Mouse (Mus musculus) common myeloid progenitor, adult 5-6 weeks (primary cell): Measurements from ENCODE around the gene Rgl1. TPM values are rescaled to one million over a fixed set of nuclear protein-coding genes. Genes with fewer than 3 reads are reported as not detected.

Source experiments
- ATAC-seq: replicated peaks from 2 replicates; pipeline ENCODE4 v1.8.0; 2016; ENCODE audit warnings: low read depth, mild to moderate bottlenecking, moderate TSS enrichment, inconsistent platforms; ENCODE audit not compliant: poor library complexity, severe bottlenecking
- total RNA-seq: library from RNA; stranded (forward); fragments of 200-1000, 187-1606 nt; gene quantifications from 2 replicates; pipeline ENCODE4 v1.2.3, GENCODE M21; 2017

The Rgl1 gene
- total RNA-seq, 1 experiment from 2014 or later = 9.5 TPM

DNA sequence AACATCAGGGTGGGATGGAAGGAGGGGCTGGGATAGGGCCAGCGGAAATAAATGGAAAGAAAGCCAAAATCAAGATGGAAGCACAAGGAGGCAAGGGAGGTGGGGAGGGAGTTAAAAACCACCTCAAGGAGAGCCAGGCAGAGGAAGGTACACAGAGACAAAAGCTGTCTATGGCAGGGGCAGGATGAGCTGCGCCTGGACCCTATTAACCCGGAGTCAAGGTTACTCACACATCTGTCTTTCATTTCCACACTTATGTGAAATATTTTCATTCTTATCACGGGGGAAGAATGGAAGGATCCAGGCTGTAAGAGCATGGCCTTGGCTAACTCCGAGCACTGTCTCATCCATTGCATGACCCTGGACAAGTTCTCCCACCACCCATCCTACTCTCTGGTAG lies 202.9 kb downstream of the Rgl1 start:
- ATAC-seq = no peak

DNA sequence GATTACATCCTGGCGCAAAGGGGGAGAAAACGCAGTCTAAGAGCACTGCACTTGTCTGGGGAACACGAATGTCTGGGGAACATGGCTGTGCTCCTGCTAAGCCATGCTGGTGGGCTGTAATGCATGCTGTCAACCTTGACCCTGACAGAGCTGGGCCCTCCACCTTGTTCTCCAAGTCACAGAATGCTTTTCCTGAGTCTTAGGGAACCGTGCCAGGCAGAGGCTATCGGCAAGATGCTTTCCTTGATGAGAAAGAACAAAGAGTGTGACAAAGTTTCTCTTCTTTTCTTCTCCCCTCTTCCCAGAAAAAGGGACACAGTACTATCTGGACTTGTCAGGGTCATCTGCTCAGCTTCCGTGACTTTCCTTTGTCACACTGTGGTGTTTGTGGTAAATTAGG lies 203.3 kb downstream of the Rgl1 start:
- ATAC-seq = no peak

DNA sequence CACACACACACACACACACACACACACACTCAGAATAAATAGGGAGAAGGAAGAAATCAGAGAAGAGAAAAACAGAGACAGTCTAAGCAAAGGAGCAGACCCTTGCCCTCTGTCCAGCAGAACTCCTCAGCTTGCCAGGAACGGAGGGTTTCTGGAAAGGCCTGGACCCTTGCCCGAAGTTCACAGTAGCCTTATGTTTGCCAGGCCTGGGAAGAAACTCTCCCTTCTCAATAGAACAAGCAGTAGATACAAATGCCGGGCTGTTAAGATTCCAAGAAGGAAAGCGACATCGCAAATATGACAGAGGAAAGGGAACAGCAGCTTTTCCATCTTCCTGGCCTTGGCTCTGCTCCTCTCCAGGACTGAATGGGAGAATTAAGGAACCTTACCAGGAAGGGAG lies 205.7 kb downstream of the Rgl1 start:
- no peak for ATAC-seq

DNA sequence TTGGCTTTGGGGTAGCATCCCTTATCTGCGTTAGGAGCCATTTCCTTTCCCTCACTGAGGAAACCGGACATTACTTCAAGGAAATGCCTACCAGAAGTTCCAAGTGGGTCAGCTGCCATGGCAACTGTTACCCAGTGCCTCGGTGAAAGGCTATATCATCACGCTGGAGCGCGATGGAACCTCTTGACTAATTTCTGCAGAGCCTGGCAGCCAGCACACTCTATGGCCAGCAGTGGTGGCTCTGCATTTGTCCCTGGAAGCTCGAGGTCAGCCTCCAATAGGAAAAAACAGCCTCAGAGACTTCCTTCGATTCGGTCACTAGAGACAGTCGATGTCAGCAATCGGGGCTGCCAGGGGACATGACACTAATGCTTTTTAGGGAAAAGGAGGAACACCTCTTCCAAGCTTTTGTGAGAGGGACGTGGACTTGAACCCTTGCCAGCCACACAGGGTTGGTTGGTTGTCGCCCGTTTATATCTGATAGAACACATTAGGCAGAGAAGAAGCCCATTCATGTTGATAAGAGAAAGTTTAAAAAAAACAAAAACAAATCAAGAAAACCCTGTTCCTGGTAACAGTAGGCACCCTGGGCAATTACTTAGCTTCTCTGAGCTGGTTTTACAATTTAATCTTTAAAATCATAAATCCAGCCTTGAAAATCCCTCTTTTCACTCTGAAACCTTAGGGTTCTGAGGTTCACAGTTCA lies 209.4 kb downstream of the Rgl1 start:
- no peak for ATAC-seq

DNA sequence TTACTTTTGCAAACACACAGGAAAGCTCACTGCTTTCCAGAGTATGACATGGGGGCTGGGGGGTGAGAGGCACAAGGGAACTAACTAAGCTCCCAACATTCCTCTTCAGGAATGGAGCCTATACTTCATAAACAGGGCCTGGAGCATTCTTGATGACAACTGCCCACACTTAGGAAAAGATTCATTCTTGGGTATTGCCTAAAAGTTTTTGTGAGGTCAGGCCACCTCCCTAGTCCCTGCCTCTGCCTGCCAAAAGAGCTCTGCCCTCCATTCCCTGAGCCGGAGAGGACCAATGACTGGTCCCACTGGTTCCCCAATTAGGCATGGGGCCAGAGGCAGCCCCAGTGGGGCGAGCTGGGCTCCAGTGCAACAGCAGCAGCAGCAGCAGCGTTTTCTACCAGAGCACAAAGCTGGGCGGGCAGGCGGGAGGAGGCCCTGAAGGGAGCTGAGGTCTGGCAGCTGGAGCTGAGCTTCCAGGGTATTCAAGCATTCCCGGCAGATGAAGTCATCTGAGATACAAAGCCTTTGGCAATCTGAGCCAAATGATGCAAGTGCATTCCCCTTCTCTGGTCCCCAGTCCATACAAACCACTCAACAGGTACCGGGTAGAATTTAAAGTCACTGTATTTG lies 210.1 kb downstream of the Rgl1 start:
- ATAC-seq = no peak

DNA sequence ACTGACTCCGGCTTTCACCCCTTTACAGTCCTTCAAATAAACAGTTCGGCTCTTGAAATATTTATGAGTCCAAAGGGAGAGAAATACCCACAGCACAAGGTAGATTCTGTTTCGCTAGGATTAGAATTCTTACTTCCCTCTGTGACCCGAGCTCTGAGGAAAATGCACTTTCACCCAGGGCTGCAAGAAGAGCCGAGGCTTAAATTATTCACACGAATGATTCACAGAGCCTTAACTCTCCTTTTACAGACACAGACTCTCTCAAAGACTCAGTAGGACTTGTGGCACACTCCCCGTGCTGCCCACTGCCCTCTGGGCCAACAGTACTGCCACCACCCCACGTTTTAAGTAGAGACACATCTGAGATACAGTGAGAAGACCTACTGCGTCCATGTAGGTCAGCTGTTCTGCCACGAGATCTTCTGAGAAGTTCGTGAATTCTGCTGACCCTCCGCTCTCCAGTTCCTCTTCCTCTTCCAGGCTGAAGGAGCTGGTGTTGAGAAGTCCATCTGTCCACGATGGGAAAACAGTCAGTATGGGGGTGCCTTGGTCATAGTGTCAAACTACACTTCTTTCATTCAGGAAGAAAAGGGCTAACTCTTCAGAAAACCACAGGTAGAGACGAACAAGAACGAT lies 212.1 kb downstream of the Rgl1 start:
- ATAC-seq = peak; percentile 22; the same call in 1 of the 2 replicates

DNA sequence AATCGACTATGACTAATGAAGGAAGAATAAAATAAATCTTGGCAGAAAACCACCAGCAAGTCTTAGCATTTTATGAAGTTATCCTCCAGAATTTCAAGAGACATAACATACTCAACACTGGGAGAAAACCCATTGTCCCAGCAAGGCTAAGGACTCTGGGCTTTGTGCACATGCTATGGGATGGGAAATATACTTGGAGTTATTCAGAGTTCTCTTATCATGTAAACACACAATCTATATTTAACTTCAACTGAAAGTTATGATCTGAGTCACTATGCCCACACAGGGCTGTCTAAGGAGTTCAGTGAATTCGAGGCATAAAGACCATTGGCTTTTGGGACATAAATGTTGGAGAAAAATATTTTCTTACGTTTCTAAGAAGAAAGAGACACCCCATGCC lies 215.2 kb downstream of the Rgl1 start:
- no peak for ATAC-seq

DNA sequence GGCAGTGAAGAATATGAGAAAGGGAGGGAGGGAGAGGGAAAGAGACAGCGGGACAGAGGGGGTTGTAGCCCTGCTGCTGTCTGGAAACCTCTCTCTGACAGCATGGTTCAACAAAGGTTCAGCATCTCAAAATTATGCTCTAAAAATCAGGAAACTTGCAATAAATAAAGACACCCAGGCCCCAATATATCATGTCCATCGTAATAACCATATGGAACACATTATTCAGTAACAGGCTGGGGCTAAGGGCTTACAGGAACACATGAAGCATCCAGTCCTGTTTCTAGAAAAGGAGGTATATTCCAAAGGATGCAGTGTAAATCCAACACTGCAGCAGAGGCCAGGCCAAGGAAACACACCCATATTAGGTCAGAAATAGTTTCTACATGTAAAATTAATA lies 215.6 kb downstream of the Rgl1 start:
- ATAC-seq = no peak

DNA sequence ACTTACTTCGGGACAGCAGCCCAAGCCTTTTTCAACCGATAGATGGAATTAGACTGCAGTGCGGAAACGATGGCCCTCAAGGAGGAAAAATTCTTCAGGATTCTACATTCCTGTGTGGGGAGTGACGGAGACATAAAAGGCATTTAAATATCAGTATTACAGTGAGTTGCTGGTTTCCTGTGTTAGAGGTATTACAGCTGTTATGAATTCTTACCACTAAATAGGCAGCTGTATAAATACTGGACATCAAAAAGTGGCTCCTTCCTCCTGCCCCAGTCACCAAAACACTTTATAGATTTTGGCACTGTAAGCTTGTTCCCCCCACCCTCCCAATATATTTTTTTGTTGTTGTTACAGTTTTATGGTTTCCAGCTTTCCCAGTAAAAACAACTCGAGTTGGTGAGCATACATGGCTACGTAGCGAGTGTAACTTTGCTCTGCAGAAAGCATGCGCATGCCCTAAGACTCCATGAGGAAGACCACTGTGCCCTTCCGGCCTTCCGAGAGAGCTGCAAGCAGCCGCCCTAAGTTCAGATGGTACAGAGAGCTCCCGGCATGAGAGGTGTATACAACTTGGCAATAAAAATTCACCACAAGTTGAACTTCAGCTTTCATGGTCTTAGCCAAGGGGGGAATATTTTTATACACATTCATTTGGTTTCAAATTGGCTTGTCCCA lies 217.0 kb downstream of the Rgl1 start:
- ATAC-seq = no peak

DNA sequence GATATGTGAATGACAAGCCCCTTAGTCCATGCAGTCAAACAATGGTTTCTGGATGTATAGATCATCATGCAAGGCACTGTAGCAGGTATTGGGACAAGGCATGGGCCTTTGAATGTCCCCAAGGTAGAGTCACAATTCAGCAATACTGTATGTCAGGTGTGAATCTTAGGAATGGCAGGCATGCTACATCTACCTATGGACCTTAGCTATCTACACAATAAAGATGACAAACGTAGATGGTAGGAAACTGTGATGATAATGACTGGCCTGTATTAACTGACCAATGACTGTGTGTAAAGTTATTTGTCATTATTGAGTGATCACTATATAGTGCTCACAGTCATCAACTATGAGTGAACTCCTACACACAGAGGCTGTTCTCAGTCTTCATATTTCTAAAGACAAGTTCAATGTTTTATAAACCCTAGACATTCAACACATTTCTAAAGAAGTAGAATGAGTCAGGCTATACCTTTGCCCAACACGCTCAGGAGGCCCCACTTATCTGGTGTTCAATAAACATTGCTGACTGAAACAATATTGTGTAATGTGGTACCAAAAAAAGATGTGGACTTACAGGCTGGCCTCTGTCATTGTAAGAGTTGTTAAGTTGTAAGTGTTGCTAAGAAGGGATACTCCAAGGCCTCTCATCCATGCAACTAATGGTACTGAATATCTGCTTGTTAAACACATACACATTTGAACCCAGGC lies 222.5 kb downstream of the Rgl1 start:
- ATAC-seq = no peak

DNA sequence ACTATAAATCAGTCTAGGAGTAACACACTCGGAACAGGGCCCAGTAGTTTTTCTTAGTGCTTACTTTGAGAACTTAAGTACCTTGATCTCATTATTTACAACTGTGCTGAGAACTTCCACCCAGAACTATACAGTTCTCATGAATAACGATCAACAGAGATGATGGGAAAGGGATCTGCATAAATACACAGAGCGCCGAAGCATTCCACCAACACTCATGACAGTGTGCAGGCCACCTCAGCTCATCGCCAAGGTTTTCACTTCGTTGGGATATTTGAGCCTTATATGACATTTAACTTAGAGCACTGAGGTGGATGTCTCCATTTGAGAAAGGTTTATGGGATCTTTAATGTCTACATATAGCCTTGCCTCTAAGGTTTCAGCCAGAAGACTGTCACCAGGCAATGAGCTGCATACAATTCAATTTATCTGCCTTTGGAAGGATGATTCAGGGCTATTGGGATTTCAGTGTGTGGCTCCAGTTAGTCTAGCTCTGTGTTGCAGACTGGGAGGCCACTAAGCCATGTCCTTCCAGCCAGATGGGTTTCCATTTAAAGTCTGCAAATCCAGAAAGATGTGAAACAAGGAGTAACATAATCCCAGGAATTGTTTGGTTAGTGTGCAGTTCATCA lies 223.3 kb downstream of the Rgl1 start:
- ATAC-seq = no peak

DNA sequence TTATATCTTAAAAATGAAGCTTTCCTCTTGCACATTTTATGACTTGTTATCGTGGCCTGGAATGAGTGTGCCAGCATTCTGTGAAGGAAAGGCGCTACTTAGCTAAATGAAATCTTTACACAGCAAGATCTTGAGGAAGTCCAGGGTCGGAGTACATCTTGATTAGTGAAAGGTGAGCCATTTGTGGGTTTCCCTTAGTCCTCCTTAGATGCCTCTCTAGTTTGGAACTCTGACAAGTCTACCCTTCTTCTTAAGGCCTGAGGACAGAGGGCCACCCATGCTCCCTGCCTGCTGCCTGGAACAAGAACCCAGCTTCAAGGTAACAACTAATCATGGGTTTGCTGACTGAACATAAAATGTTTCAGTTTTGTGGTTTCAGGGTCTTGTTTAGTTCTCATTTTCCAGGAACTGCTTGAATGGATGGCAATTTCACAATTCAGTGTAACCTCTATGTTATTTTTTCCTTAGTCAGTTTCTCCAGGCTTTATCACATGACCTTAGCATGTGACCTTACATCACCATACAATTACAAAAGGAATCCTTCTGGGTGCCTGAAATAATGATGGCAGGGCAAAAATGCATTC lies 225.8 kb downstream of the Rgl1 start:
- ATAC-seq = peak; percentile 67

DNA sequence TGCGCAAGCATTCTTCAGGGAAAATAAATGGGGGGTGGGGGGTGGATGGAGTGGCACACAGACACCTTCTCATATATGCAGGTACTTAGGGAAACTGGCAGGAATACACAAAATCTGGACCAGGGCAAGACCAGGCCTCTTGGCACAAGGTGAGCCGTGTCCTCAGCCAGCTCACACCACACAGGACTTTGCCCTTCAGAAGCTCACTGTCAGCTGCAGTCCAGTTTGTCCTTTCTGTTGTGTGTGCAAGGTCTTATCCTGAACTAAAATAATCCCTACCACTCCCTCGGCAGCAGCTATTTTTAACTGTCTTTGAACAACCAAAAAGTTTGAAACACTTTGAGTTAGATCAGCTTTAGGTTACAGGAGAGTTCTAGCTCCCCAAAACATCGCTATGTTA lies 227.3 kb downstream of the Rgl1 start:
- no peak for ATAC-seq

DNA sequence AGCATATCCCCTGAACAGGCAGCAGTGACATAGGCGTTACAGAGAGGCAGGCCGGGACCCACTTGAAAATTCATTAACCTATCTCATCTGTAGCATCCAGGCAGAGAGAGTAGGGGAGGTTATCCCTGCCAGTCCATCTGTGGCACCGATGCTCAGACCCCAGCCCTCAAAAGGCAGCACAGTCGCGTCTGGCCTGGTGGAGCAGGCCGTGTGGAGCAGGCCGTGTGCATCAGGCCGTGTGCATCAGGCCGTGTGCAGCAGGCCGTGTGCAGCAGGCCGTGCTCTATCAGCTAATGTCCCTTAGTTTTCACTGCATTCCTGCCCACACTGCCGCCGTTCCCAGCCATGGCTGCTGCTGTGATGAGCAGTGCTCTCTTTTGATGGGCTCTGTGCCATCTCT lies 229.0 kb downstream of the Rgl1 start:
- ATAC-seq = no peak

DNA sequence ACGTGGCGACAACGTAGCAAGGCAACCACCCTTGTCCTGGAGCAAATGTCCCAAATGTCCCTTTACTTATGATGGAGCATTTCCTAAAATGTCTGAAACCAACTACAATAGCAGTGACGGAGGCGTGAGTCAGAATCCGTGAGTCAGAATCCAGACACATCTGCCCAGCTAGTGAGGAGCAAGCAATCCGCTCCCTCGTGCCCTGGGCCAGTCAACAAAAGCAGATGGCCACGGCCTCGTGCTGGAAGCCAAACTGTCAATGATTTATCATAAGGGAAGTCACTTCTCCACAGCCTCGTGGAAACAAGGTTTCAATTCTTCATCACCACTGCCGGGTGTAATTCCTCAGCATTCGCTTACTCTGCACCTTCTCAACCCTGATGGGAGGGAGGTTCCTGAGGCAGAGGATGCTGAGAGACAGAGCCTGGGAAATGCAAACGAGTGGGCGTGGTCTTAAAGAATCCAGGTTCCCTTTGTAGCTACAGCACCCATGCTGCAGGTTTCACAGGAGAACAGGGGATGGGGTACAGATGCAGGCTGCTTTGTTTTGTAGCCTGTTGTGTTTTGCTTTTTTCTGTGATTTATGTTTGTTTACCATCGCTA lies 229.6 kb downstream of the Rgl1 start:
- 0 out of 2 replicates have a peak, but pooled peaks have one; percentile 10 for ATAC-seq

DNA sequence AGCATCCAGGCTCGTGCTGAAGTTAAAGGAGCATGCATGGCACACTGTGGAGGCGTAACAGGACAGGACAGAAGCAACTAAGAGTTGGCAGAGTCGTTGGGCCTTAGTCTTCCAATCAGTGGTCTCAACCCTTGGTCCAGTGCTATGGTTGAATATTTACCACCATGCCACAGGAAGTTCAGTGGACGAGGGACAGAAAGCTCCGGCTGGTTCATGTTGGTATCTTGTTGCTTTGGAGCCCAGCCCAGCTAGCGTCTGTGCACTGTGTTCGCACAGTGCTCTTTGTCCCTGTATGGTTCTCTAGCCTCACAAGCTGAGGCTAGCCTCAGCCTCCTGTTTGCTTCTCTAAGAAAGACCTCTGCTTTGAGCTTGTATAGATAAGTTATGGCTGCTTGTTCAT lies 231.6 kb downstream of the Rgl1 start:
- ATAC-seq = no peak

DNA sequence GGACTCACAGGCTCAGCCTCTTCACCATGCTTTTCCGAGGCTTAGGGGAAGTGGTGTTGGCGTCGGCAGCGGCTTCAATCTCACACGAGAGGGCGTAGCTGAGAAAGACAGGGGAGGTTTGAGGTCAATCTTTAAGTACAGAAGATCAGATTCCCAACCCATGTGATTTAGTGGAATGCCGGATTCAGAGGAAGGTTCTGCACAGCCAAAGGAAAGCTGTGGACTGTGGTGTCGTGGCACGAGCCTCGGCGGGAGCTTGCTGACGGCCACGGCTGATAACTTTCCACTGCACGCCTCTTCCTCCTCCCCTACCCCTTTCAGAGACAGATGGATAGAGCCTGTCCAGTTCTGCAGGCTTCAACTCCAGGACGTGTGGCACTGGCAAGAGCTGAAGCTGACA lies 234.7 kb downstream of the Rgl1 start:
- 0 out of 2 replicates have a peak, but pooled peaks have one; percentile 16 for ATAC-seq

DNA sequence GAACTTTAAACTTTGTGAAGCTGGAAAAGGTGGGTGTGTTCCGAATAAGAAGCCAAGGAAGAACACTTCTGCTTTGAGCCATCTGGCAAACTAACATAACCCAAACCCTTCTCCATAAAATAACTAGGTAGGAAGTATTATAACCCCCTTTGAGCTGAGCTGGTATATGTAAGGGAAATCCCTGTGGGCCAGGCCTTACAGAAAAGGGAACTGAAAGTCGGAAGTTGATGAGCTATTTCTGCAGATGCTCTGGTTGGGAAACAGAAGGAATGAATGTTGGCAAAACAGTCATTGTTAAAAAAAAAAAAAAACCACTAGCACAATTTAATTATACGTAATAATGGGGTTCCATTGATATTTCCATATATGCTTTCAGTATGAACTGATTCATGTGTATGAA lies 237.4 kb downstream of the Rgl1 start:
- peak; percentile 79 for ATAC-seq

DNA sequence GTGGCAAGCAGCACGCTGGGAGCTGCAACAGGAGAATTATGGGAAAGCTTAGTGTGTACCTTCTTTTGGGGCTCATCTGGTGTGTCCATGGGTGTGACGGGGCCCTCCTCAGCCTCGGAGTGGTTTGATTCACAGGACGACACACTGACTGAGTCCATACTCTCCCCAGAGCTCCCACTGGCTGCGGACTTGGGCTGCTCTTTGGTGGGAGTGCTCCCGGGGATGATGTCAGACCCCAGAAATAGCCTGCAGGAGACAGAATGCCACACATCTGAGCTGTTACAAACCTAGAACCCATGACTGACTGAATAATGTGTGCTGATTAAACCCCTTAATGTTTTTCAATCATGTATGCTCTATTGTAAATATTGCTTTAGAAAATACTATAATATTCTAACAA lies 237.9 kb downstream of the Rgl1 start:
- ATAC-seq = no peak
